Mouse (Mus musculus): ENCODE results near the gene Prkag3. TPM values are rescaled to one million over a fixed set of nuclear protein-coding genes. Genes with fewer than 3 reads are reported as not detected.

Gene Prkag3
- polyA plus RNA-seq (2014; fragmentation: Nextera tagmentation; extraction: Ambion mirVana) = not detected in 2 replicates

- H3K36me3 ChIP-seq (ENCODE audit: control insufficient read depth, insufficient read depth, low read length) = no peaks in the 10 kb centered on the region
- no peak within 1 kb of the TSS for H3K9ac ChIP-seq (ENCODE audit: low read depth, low read length)
- ATAC-seq (replicated peaks; ENCODE audit: low FRiP score) (no peak), DNase-seq (ENCODE audit: low spot score) (peak; percentile 60)
- 8% methylated on average over 30 of the region's 30 CpGs for WGBS
- no peaks in the 10 kb centered on the region for H3K4me1 ChIP-seq (replicated peaks; ENCODE audit: control insufficient read depth, insufficient read depth, low read length)
- peak within 1 kb of the TSS; percentile 60 for H3K4me2 ChIP-seq
- peak within 1 kb of the TSS; percentile 30; the same call in 1 of the 2 replicates for H3K4me3 ChIP-seq (ENCODE audit: low read depth, low read length)
- H3K9me3 ChIP-seq (ENCODE audit: control insufficient read depth, low read length) = no peaks in the 10 kb centered on the region
- H3K27ac ChIP-seq (ENCODE audit: low read depth, low read length) = no peak within 1 kb of the TSS
- peaks cover 15% of the 10 kb centered on the region for H3K27me3 ChIP-seq (replicated peaks; ENCODE audit: control insufficient read depth, insufficient read depth, low read length)
These were observed at the start of gene Prkag3 for GRCm38 (mm10) chr1:74748643-74749271. Gene Prkag3 (minus strand): TSS chr1:74749221.

- ATAC-seq (replicated peaks; ENCODE audit: low FRiP score) (no peak), DNase-seq (ENCODE audit: low spot score) (no peak)
- H3K36me3 ChIP-seq (ENCODE audit: control insufficient read depth, insufficient read depth, low read length) = no peaks in the 10 kb centered on the region
- 6% methylated on average over 5 of the region's 5 CpGs for WGBS
- no peak overlapping the region for H3K9ac ChIP-seq (ENCODE audit: low read depth, low read length)
- H3K27ac ChIP-seq (ENCODE audit: low read depth, low read length) = no peak overlapping the region
- H3K27me3 ChIP-seq (replicated peaks; ENCODE audit: control insufficient read depth, insufficient read depth, low read length) = peaks cover 100% of the 10 kb centered on the region
- H3K4me3 ChIP-seq (ENCODE audit: low read depth, low read length) = no peak overlapping the region
- H3K4me1 ChIP-seq (replicated peaks; ENCODE audit: control insufficient read depth, insufficient read depth, low read length) = peaks cover 4% of the 10 kb centered on the region; the same call in 1 of the 2 replicates
- H3K4me2 ChIP-seq = no peak overlapping the region
- H3K9me3 ChIP-seq (ENCODE audit: control insufficient read depth, low read length) = no peaks in the 10 kb centered on the region
These were observed 48.4 kb upstream of the Prkag3 start for GRCm38 (mm10) chr1:74797459-74797858.

GRCm38 (mm10) chr1:74795145-74795529 lies 46.1 kb upstream of the Prkag3 start:
- H3K4me3 ChIP-seq (ENCODE audit: low read depth, low read length) = no peak overlapping the region
- ATAC-seq (replicated peaks; ENCODE audit: low FRiP score) (no peak), DNase-seq (ENCODE audit: low spot score) (no peak)
- peaks cover 100% of the 10 kb centered on the region for H3K27me3 ChIP-seq (replicated peaks; ENCODE audit: control insufficient read depth, insufficient read depth, low read length)
- H3K27ac ChIP-seq (ENCODE audit: low read depth, low read length) = no peak overlapping the region
- no peak overlapping the region; the same call in 1 of the 2 replicates for H3K4me2 ChIP-seq
- H3K4me1 ChIP-seq (replicated peaks; ENCODE audit: control insufficient read depth, insufficient read depth, low read length) = peaks cover 2% of the 10 kb centered on the region; the same call in 1 of the 2 replicates
- no peaks in the 10 kb centered on the region for H3K9me3 ChIP-seq (ENCODE audit: control insufficient read depth, low read length)
- H3K9ac ChIP-seq (ENCODE audit: low read depth, low read length) = no peak overlapping the region
- H3K36me3 ChIP-seq (ENCODE audit: control insufficient read depth, insufficient read depth, low read length) = no peaks in the 10 kb centered on the region
- 3% methylated on average over 7 of the region's 11 CpGs for WGBS

- WGBS = 2% methylated on average over 35 of the region's 38 CpGs
- Histone ChIP-seq H3K36me3 (ENCODE audit: control insufficient read depth, insufficient read depth, low read length) (no peaks in the 10 kb centered on the region), H3K27me3 (replicated peaks; ENCODE audit: control insufficient read depth, insufficient read depth, low read length) (peaks cover 100% of the 10 kb centered on the region), H3K9ac (ENCODE audit: low read depth, low read length) (no peak overlapping the region), H3K4me3 (ENCODE audit: low read depth, low read length) (no peak overlapping the region), H3K9me3 (ENCODE audit: control insufficient read depth, low read length) (no peaks in the 10 kb centered on the region), H3K27ac (ENCODE audit: low read depth, low read length) (no peak overlapping the region), H3K4me2 (peak overlapping the region; percentile 33), H3K4me1 (replicated peaks; ENCODE audit: control insufficient read depth, insufficient read depth, low read length) (peaks cover 2% of the 10 kb centered on the region; the same call in 1 of the 2 replicates)
- ATAC-seq (replicated peaks; ENCODE audit: low FRiP score) (no peak), DNase-seq (ENCODE audit: low spot score) (no peak)
These were observed 45.6 kb upstream of the Prkag3 start for GRCm38 (mm10) chr1:74794487-74795144.

- no peak for DNase-seq (ENCODE audit: low spot score)
- Histone ChIP-seq H3K4me3 (ENCODE audit: low read depth, low read length) (no peak overlapping the region), H3K27me3 (replicated peaks; ENCODE audit: control insufficient read depth, insufficient read depth, low read length) (peaks cover 100% of the 10 kb centered on the region), H3K9me3 (ENCODE audit: control insufficient read depth, low read length) (no peaks in the 10 kb centered on the region), H3K27ac (ENCODE audit: low read depth, low read length) (no peak overlapping the region), H3K4me1 (replicated peaks; ENCODE audit: control insufficient read depth, insufficient read depth, low read length) (peaks cover 2% of the 10 kb centered on the region; the same call in 1 of the 2 replicates), H3K36me3 (ENCODE audit: control insufficient read depth, insufficient read depth, low read length) (no peaks in the 10 kb centered on the region), H3K9ac (ENCODE audit: low read depth, low read length) (no peak overlapping the region), H3K4me2 (no peak overlapping the region)
- no peak for ATAC-seq (replicated peaks; ENCODE audit: low FRiP score)
- 10% methylated on average over 19 of the region's 19 CpGs for WGBS
These were observed 44.0 kb upstream of the Prkag3 start for GRCm38 (mm10) chr1:74792831-74793660.

- Histone ChIP-seq H3K27me3 (replicated peaks; ENCODE audit: control insufficient read depth, insufficient read depth, low read length) (peaks cover 98% of the 10 kb centered on the region), H3K4me1 (replicated peaks; ENCODE audit: control insufficient read depth, insufficient read depth, low read length) (peaks cover 2% of the 10 kb centered on the region; the same call in 1 of the 2 replicates), H3K27ac (ENCODE audit: low read depth, low read length) (no peak within 1 kb of the TSS), H3K4me2 (peak within 1 kb of the TSS; percentile 29), H3K9me3 (ENCODE audit: control insufficient read depth, low read length) (no peaks in the 10 kb centered on the region), H3K36me3 (ENCODE audit: control insufficient read depth, insufficient read depth, low read length) (no peaks in the 10 kb centered on the region), H3K4me3 (ENCODE audit: low read depth, low read length) (peak within 1 kb of the TSS; percentile 15; the same call in 1 of the 2 replicates), H3K9ac (ENCODE audit: low read depth, low read length) (no peak within 1 kb of the TSS)
- no peak for ATAC-seq (replicated peaks; ENCODE audit: low FRiP score)
- no peak for DNase-seq (ENCODE audit: low spot score)
- WGBS = 5% methylated on average over 11 of the region's 11 CpGs
These were observed 42.2 kb upstream of the Prkag3 start, which contains the start of gene Wnt10a for GRCm38 (mm10) chr1:74791249-74791648. Gene Wnt10a (plus strand): TSS chr1:74791516.

- 4% methylated on average over 3 of the region's 3 CpGs for WGBS
- no peaks in the 10 kb centered on the region for H3K36me3 ChIP-seq (ENCODE audit: control insufficient read depth, insufficient read depth, low read length)
- no peak for ATAC-seq (replicated peaks; ENCODE audit: low FRiP score)
- DNase-seq (ENCODE audit: low spot score) = no peak
- H3K27ac ChIP-seq (ENCODE audit: low read depth, low read length) = no peak overlapping the region
- H3K9ac ChIP-seq (ENCODE audit: low read depth, low read length) = no peak overlapping the region
- H3K27me3 ChIP-seq (replicated peaks; ENCODE audit: control insufficient read depth, insufficient read depth, low read length) = peaks cover 96% of the 10 kb centered on the region
- H3K4me2 ChIP-seq = no peak overlapping the region
- H3K9me3 ChIP-seq (ENCODE audit: control insufficient read depth, low read length) = no peaks in the 10 kb centered on the region
- H3K4me1 ChIP-seq (replicated peaks; ENCODE audit: control insufficient read depth, insufficient read depth, low read length) = peaks cover 2% of the 10 kb centered on the region; the same call in 1 of the 2 replicates
- H3K4me3 ChIP-seq (ENCODE audit: low read depth, low read length) = no peak overlapping the region
These were observed 41.1 kb upstream of the Prkag3 start for GRCm38 (mm10) chr1:74790095-74790494.

GRCm38 (mm10) chr1:74788603-74789176 lies 39.7 kb upstream of the Prkag3 start:
- H3K4me1 ChIP-seq (replicated peaks; ENCODE audit: control insufficient read depth, insufficient read depth, low read length) = peaks cover 5% of the 10 kb centered on the region; the same call in 1 of the 2 replicates
- H3K9ac ChIP-seq (ENCODE audit: low read depth, low read length) = no peak overlapping the region
- no peak overlapping the region for H3K4me3 ChIP-seq (ENCODE audit: low read depth, low read length)
- peaks cover 96% of the 10 kb centered on the region for H3K27me3 ChIP-seq (replicated peaks; ENCODE audit: control insufficient read depth, insufficient read depth, low read length)
- no peak overlapping the region for H3K4me2 ChIP-seq
- DNase-seq (ENCODE audit: low spot score) = no peak
- no peaks in the 10 kb centered on the region; the same call in 1 of the 2 replicates for H3K9me3 ChIP-seq (ENCODE audit: control insufficient read depth, low read length)
- ATAC-seq (replicated peaks; ENCODE audit: low FRiP score) = no peak
- no peaks in the 10 kb centered on the region for H3K36me3 ChIP-seq (ENCODE audit: control insufficient read depth, insufficient read depth, low read length)
- no peak overlapping the region for H3K27ac ChIP-seq (ENCODE audit: low read depth, low read length)
- WGBS = 14% methylated on average over 6 of the region's 6 CpGs

Data from liver, embryonic 11.5 days (tissue).